Comparison of ENCODE assay signal across 9 mouse cellular contexts in genomic region chr12:44858110-44858885, GRCm38 (mm10).
DNase-seq lines count a peak whose midpoint lies in the region; ATAC-seq lines count a peak whose summit lies in the region.
"Had no signal": no experiment of that assay in that cellular context is flagged by ENCODE, and none has a peak within 500 bp of the region (broad histone marks: within the 10 kb centered on the region; RNA-seq: fewer than 3 reads in every experiment).

No protein-coding gene starts in this region.

- H3K4me3 ChIP-seq in hindbrain, embryonic 15.5 days, result no peak overlapping the region
- H3K4me3 ChIP-seq in stomach, embryonic 14.5 days (ENCODE audit: low read depth, low read length), result no peak overlapping the region
- H3K4me3 ChIP-seq: embryonic facial prominence, embryonic 15.5 days had no signal

- no peak overlapping the region for H3K9ac ChIP-seq in hindbrain, embryonic 15.5 days
- H3K9ac ChIP-seq in stomach, embryonic 14.5 days (replicated peaks; ENCODE audit: low read depth, low read length), result no peak overlapping the region
- H3K9ac ChIP-seq: embryonic facial prominence, embryonic 15.5 days had no signal

- 0 out of 2 replicates have a peak, but pooled peaks cover 7% of the 10 kb centered on the region for H3K4me1 ChIP-seq in hindbrain, embryonic 15.5 days (replicated peaks)
- H3K4me1 ChIP-seq in stomach, embryonic 14.5 days (ENCODE audit: control insufficient read depth, insufficient read depth, low read length), result no peaks in the 10 kb centered on the region
- H3K4me1 ChIP-seq: embryonic facial prominence, embryonic 15.5 days had no signal

- H3K9me3 ChIP-seq in hindbrain, embryonic 15.5 days, result no peaks in the 10 kb centered on the region
- H3K9me3 ChIP-seq in stomach, embryonic 14.5 days (ENCODE audit: control insufficient read depth, low read depth, low read length), result no peaks in the 10 kb centered on the region
- H3K9me3 ChIP-seq: embryonic facial prominence, embryonic 15.5 days had no signal

- no peaks in the 10 kb centered on the region for H3K27me3 ChIP-seq in hindbrain, embryonic 15.5 days
- H3K27me3 ChIP-seq in stomach, embryonic 14.5 days (ENCODE audit: control insufficient read depth, insufficient read depth, low read length), result no peaks in the 10 kb centered on the region
- H3K27me3 ChIP-seq: embryonic facial prominence, embryonic 15.5 days had no signal

- no peak overlapping the region for H3K4me2 ChIP-seq in hindbrain, embryonic 15.5 days
- H3K4me2 ChIP-seq in stomach, embryonic 14.5 days (replicated peaks; ENCODE audit: low read depth, low read length), result no peak overlapping the region
- H3K4me2 ChIP-seq: embryonic facial prominence, embryonic 15.5 days had no signal

- no peaks in the 10 kb centered on the region for H3K36me3 ChIP-seq in hindbrain, embryonic 15.5 days
- no peaks in the 10 kb centered on the region for H3K36me3 ChIP-seq in stomach, embryonic 14.5 days (ENCODE audit: control insufficient read depth, insufficient read depth, low read length)
- H3K36me3 ChIP-seq: embryonic facial prominence, embryonic 15.5 days had no signal

- ATAC-seq in hindbrain, embryonic 15.5 days (ENCODE audit: low FRiP score, low read depth), result 0 out of 2 replicates have a peak, but pooled peaks have one; percentile 61
- peak; percentile 67; the same call in 1 of the 2 replicates for ATAC-seq in stomach, embryonic 14.5 days (ENCODE audit: insufficient number of reproducible peaks, insufficient read depth, low FRiP score, low read depth)

- no peak overlapping the region for H3K27ac ChIP-seq in hindbrain, embryonic 15.5 days (replicated peaks)
- no peak overlapping the region for H3K27ac ChIP-seq in stomach, embryonic 14.5 days (ENCODE audit: low read length)
- H3K27ac ChIP-seq: embryonic facial prominence, embryonic 15.5 days had no signal

- DNase-seq in embryo, embryonic 10 days (ENCODE audit: low spot score), result peak; percentile 16
- DNase-seq in embryo, embryonic 9.5 days (ENCODE audit: extremely low spot score), result no peak
- DNase-seq in cerebellum, postnatal 10 days, result peak; percentile 40 to 52
- peak; percentile 38 for DNase-seq in gastrocnemius, postnatal 10 days
- DNase-seq in left cerebral cortex, adult 11 months (ENCODE audit: low spot score), result peak; percentile 45
- DNase-seq in lung, postnatal 36 days, result peak; percentile 77

- 33% methylated on average over 4 of the region's 4 CpGs for WGBS in hindbrain, embryonic 15.5 days
- WGBS in stomach, embryonic 14.5 days, result 36% methylated on average over 4 of the region's 4 CpGs
